Mouse (Mus musculus) megakaryocyte progenitor cell, adult 5-6 weeks (primary cell): ENCODE measurements around the gene Cask. TPM values are rescaled to one million over a fixed set of nuclear protein-coding genes. Genes with fewer than 3 reads are reported as not detected.

Source experiments
- ATAC-seq: replicated peaks from 2 replicates; pipeline ENCODE4 v1.8.0; 2016; ENCODE audit warnings: mild to moderate bottlenecking, moderate TSS enrichment, inconsistent platforms; ENCODE audit not compliant: poor library complexity
- total RNA-seq, 2 experiments: library from RNA; stranded (forward) in 1 of 2; stranded (reverse) in 1 of 2; fragments of 157-497, 149-512 nt in 1 of 2; fragments of 200-1000 nt in 1 of 2; gene quantifications; 2 replicates each; pipeline versions ENCODE4 v1.2.3 to v1.2.4; 2015 to 2017

Cask gene
- total RNA-seq, 2 experiments from 2014 or later, result 20.5 to 27.8 TPM

GRCm38 (mm10) chrX:13725573-13726403 lies 125.4 kb downstream of the Cask start:
- ATAC-seq, result no peak

- peak; percentile 88 for ATAC-seq
Measured at GRCm38 (mm10) chrX:13720296-13720829, 130.8 kb downstream of the Cask start.

- no peak for ATAC-seq
Measured at GRCm38 (mm10) chrX:13718283-13718682, 132.9 kb downstream of the Cask start.

GRCm38 (mm10) chrX:13716796-13717569 lies 134.2 kb downstream of the Cask start:
- peak; percentile 42; the same call in 1 of the 2 replicates for ATAC-seq

- ATAC-seq, result peak; percentile 92
Measured at GRCm38 (mm10) chrX:13710174-13710573, 141.0 kb downstream of the Cask start.

GRCm38 (mm10) chrX:13705051-13705450 lies 146.1 kb downstream of the Cask start:
- no peak for ATAC-seq

- ATAC-seq, result no peak
Measured at GRCm38 (mm10) chrX:13700681-13701080, 150.5 kb downstream of the Cask start.

- 0 out of 2 replicates have a peak, but pooled peaks have one; percentile 34 for ATAC-seq
Measured at GRCm38 (mm10) chrX:13691865-13692264, 159.3 kb downstream of the Cask start.

GRCm38 (mm10) chrX:13688356-13688755 lies 162.8 kb downstream of the Cask start:
- ATAC-seq, result no peak

GRCm38 (mm10) chrX:13686589-13686988 lies 164.6 kb downstream of the Cask start:
- ATAC-seq, result no peak

GRCm38 (mm10) chrX:13681748-13682147 lies 169.4 kb downstream of the Cask start:
- no peak for ATAC-seq

- no peak for ATAC-seq
Measured at GRCm38 (mm10) chrX:13673001-13673400, 178.2 kb downstream of the Cask start.

- ATAC-seq, result no peak
Measured at GRCm38 (mm10) chrX:13670342-13670741, 180.8 kb downstream of the Cask start.

GRCm38 (mm10) chrX:13668867-13669266 lies 182.3 kb downstream of the Cask start:
- peak; percentile 86 for ATAC-seq

GRCm38 (mm10) chrX:13661063-13661462 lies 190.1 kb downstream of the Cask start, which contains the start of gene Gpr82:
Gene Gpr82, plus strand, starts transcription at chrX:13661363.
- no peak for ATAC-seq

- ATAC-seq, result peak; percentile 3; the same call in 1 of the 2 replicates
Measured at GRCm38 (mm10) chrX:13659201-13659890, 191.8 kb downstream of the Cask start.

- no peak for ATAC-seq
Measured at GRCm38 (mm10) chrX:13658616-13659140, 192.5 kb downstream of the Cask start.

- 0 out of 2 replicates have a peak, but pooled peaks have one; percentile 23 for ATAC-seq
Measured at GRCm38 (mm10) chrX:13656721-13657120, 194.4 kb downstream of the Cask start.

GRCm38 (mm10) chrX:13655906-13656305 lies 195.3 kb downstream of the Cask start:
- ATAC-seq, result no peak

GRCm38 (mm10) chrX:13655005-13655421 lies 196.2 kb downstream of the Cask start:
- peak; percentile 84 for ATAC-seq
